Mouse (Mus musculus): ENCODE measurements around the gene Plcg2. TPM values are rescaled to one million over a fixed set of nuclear protein-coding genes. Genes with fewer than 3 reads are reported as not detected.
A peak's percentile ranks its signal among the peaks of the same experiment; 100 is the strongest.

The Plcg2 gene
- 8.1 and 14.6 TPM in 2 replicates for polyA plus RNA-seq (2012; rRNA removed)

- Histone ChIP-seq H3K27me3 (ENCODE audit: control insufficient read depth, insufficient read depth, low read length) (no peaks in the 10 kb centered on the region), H3K4me3 (ENCODE audit: low read depth, low read length) (peak within 1 kb of the TSS; percentile 90), H3K4me1 (ENCODE audit: control insufficient read depth, insufficient read depth, insufficient read length, low read length) (peaks cover 17% of the 10 kb centered on the region), H3K36me3 (ENCODE audit: control insufficient read depth, insufficient read depth, low read length) (no peaks in the 10 kb centered on the region), H3K27ac (ENCODE audit: insufficient read depth, low read depth, low read length) (peak within 1 kb of the TSS; percentile 40; the same call in 1 of the 2 replicates)
- 1% methylated on average over 62 of the region's 62 CpGs for WGBS
- TF ChIP-seq POLR2A (IDR thresholded peaks at IDR 0.05; ENCODE audit: low read depth, low read length) = peak; percentile 43; the same call in 1 of the 2 replicates
- TF ChIP-seq CTCF (IDR thresholded peaks at IDR 0.05; ENCODE audit: extremely low read depth, insufficient read length, insufficient replicate concordance, low read depth, low read length) = no peak
Measured at GRCm38 (mm10) chr8:117498179-117498914, at the start of gene Plcg2. Gene Plcg2, plus strand, starts transcription at chr8:117498291.

GRCm38 (mm10) chr8:117451072-117451471, 47.0 kb upstream of the Plcg2 start:
- no peak overlapping the region for H3K27ac ChIP-seq (ENCODE audit: insufficient read depth, low read depth, low read length)
- peaks cover 10% of the 10 kb centered on the region for H3K4me1 ChIP-seq (ENCODE audit: control insufficient read depth, insufficient read depth, insufficient read length, low read length)
- no peak overlapping the region for H3K4me3 ChIP-seq (ENCODE audit: low read depth, low read length)
- TF ChIP-seq POLR2A (IDR thresholded peaks at IDR 0.05; ENCODE audit: low read depth, low read length) = no peak
- no peak for TF ChIP-seq CTCF (IDR thresholded peaks at IDR 0.05; ENCODE audit: extremely low read depth, insufficient read length, insufficient replicate concordance, low read depth, low read length)
- 82% methylated on average over 9 of the region's 9 CpGs for WGBS
- peaks cover 84% of the 10 kb centered on the region for H3K36me3 ChIP-seq (ENCODE audit: control insufficient read depth, insufficient read depth, low read length)
- H3K27me3 ChIP-seq (ENCODE audit: control insufficient read depth, insufficient read depth, low read length) = no peaks in the 10 kb centered on the region

- Histone ChIP-seq H3K27ac (ENCODE audit: insufficient read depth, low read depth, low read length) (no peak overlapping the region), H3K36me3 (ENCODE audit: control insufficient read depth, insufficient read depth, low read length) (peaks cover 85% of the 10 kb centered on the region), H3K27me3 (ENCODE audit: control insufficient read depth, insufficient read depth, low read length) (no peaks in the 10 kb centered on the region), H3K4me3 (ENCODE audit: low read depth, low read length) (no peak overlapping the region), H3K4me1 (ENCODE audit: control insufficient read depth, insufficient read depth, insufficient read length, low read length) (peaks cover 10% of the 10 kb centered on the region)
- no peak for TF ChIP-seq CTCF (IDR thresholded peaks at IDR 0.05; ENCODE audit: extremely low read depth, insufficient read length, insufficient replicate concordance, low read depth, low read length)
- no peak for TF ChIP-seq POLR2A (IDR thresholded peaks at IDR 0.05; ENCODE audit: low read depth, low read length)
- WGBS = 91% methylated on average over 6 of the region's 6 CpGs
Measured at GRCm38 (mm10) chr8:117453974-117454373, 44.1 kb upstream of the Plcg2 start.

- 80% methylated on average over 14 of the region's 14 CpGs for WGBS
- peaks cover 87% of the 10 kb centered on the region for H3K36me3 ChIP-seq (ENCODE audit: control insufficient read depth, insufficient read depth, low read length)
Measured at GRCm38 (mm10) chr8:117454516-117455116, 43.5 kb upstream of the Plcg2 start.

GRCm38 (mm10) chr8:117455701-117456100, 42.4 kb upstream of the Plcg2 start:
- Histone ChIP-seq H3K27me3 (ENCODE audit: control insufficient read depth, insufficient read depth, low read length) (no peaks in the 10 kb centered on the region), H3K27ac (ENCODE audit: insufficient read depth, low read depth, low read length) (no peak overlapping the region), H3K4me3 (ENCODE audit: low read depth, low read length) (no peak overlapping the region), H3K4me1 (ENCODE audit: control insufficient read depth, insufficient read depth, insufficient read length, low read length) (peaks cover 10% of the 10 kb centered on the region), H3K36me3 (ENCODE audit: control insufficient read depth, insufficient read depth, low read length) (peaks cover 81% of the 10 kb centered on the region)
- WGBS = 48% methylated on average over 6 of the region's 6 CpGs
- TF ChIP-seq POLR2A (IDR thresholded peaks at IDR 0.05; ENCODE audit: low read depth, low read length) = no peak
- TF ChIP-seq CTCF (IDR thresholded peaks at IDR 0.05; ENCODE audit: extremely low read depth, insufficient read length, insufficient replicate concordance, low read depth, low read length) = no peak

More at GRCm38 (mm10) chr8:117454516-117455116, 43.5 kb upstream of the Plcg2 start:
- no peak overlapping the region for H3K4me3 ChIP-seq (ENCODE audit: low read depth, low read length)
- no peak for TF ChIP-seq POLR2A (IDR thresholded peaks at IDR 0.05; ENCODE audit: low read depth, low read length)
- no peak for TF ChIP-seq CTCF (IDR thresholded peaks at IDR 0.05; ENCODE audit: extremely low read depth, insufficient read length, insufficient replicate concordance, low read depth, low read length)
- H3K27me3 ChIP-seq (ENCODE audit: control insufficient read depth, insufficient read depth, low read length) = no peaks in the 10 kb centered on the region
- H3K27ac ChIP-seq (ENCODE audit: insufficient read depth, low read depth, low read length) = no peak overlapping the region
- peaks cover 10% of the 10 kb centered on the region for H3K4me1 ChIP-seq (ENCODE audit: control insufficient read depth, insufficient read depth, insufficient read length, low read length)

- peaks cover 10% of the 10 kb centered on the region for H3K4me1 ChIP-seq (ENCODE audit: control insufficient read depth, insufficient read depth, insufficient read length, low read length)
- no peaks in the 10 kb centered on the region for H3K27me3 ChIP-seq (ENCODE audit: control insufficient read depth, insufficient read depth, low read length)
- H3K36me3 ChIP-seq (ENCODE audit: control insufficient read depth, insufficient read depth, low read length) = peaks cover 56% of the 10 kb centered on the region
- 40% methylated on average over 5 of the region's 5 CpGs for WGBS
- TF ChIP-seq CTCF (IDR thresholded peaks at IDR 0.05; ENCODE audit: extremely low read depth, insufficient read length, insufficient replicate concordance, low read depth, low read length) (no peak), POLR2A (IDR thresholded peaks at IDR 0.05; ENCODE audit: low read depth, low read length) (no peak)
- H3K4me3 ChIP-seq (ENCODE audit: low read depth, low read length) = no peak overlapping the region
- H3K27ac ChIP-seq (ENCODE audit: insufficient read depth, low read depth, low read length) = no peak overlapping the region
Measured at GRCm38 (mm10) chr8:117458440-117458839, 39.7 kb upstream of the Plcg2 start.

GRCm38 (mm10) chr8:117462701-117463284, 35.3 kb upstream of the Plcg2 start:
- Histone ChIP-seq H3K36me3 (ENCODE audit: control insufficient read depth, insufficient read depth, low read length) (peaks cover 14% of the 10 kb centered on the region), H3K27ac (ENCODE audit: insufficient read depth, low read depth, low read length) (no peak overlapping the region), H3K4me1 (ENCODE audit: control insufficient read depth, insufficient read depth, insufficient read length, low read length) (no peaks in the 10 kb centered on the region), H3K4me3 (ENCODE audit: low read depth, low read length) (no peak overlapping the region), H3K27me3 (ENCODE audit: control insufficient read depth, insufficient read depth, low read length) (no peaks in the 10 kb centered on the region)
- WGBS = 51% methylated on average over 11 of the region's 11 CpGs
- TF ChIP-seq POLR2A (IDR thresholded peaks at IDR 0.05; ENCODE audit: low read depth, low read length) = no peak
- no peak for TF ChIP-seq CTCF (IDR thresholded peaks at IDR 0.05; ENCODE audit: extremely low read depth, insufficient read length, insufficient replicate concordance, low read depth, low read length)
